Mouse (Mus musculus): ENCODE data around the gene Olfr1387. TPM values are rescaled to one million over a fixed set of nuclear protein-coding genes. Genes with fewer than 3 reads are reported as not detected.
"Not testable (repeated sequence)": the region's sequence is repeated elsewhere in the genome, so short reads cannot be mapped to it uniquely, and the experiment has no call there.

Olfr1387 gene
- 0.23 TPM in 1 of 2 replicates, not detected in the other for polyA plus RNA-seq (2015; fragmentation: Nextera tagmentation; extraction: Ambion mirVana)

- Histone ChIP-seq H3K9me3 (replicated peaks) (no peaks in the 10 kb centered on the region), H3K4me1 (no peaks in the 10 kb centered on the region), H3K4me3 (replicated peaks) (no peak within 1 kb of the TSS), H3K4me2 (replicated peaks) (no peak within 1 kb of the TSS), H3K9ac (no peak within 1 kb of the TSS), H3K27me3 (no peaks in the 10 kb centered on the region), H3K36me3 (no peaks in the 10 kb centered on the region), H3K27ac (replicated peaks) (no peak within 1 kb of the TSS)
- WGBS = 70% methylated on average over 1 of the region's 1 CpGs
- ATAC-seq (ENCODE audit: insufficient number of reproducible peaks, low FRiP score, low TSS enrichment, low read depth) = no peak
Observed at GRCm38 (mm10) chr11:49455043-49455442, at the start of gene Olfr1387. Gene Olfr1387, plus strand, starts transcription at chr11:49455343.

- Histone ChIP-seq H3K27ac (replicated peaks) (no peak overlapping the region), H3K27me3 (no peaks in the 10 kb centered on the region)
Observed at GRCm38 (mm10) chr11:49406784-49407183, 48.4 kb upstream of the Olfr1387 start.

GRCm38 (mm10) chr11:49410540-49410939 is 44.6 kb upstream of the Olfr1387 start:
- no peak overlapping the region for H3K27ac ChIP-seq (replicated peaks)
- no peak overlapping the region for H3K4me3 ChIP-seq (replicated peaks)
- no peak overlapping the region for H3K4me2 ChIP-seq (replicated peaks)
- WGBS = 31% methylated on average over 1 of the region's 1 CpGs
- H3K9ac ChIP-seq = no peak overlapping the region
- H3K36me3 ChIP-seq = no peaks in the 10 kb centered on the region
- H3K9me3 ChIP-seq (replicated peaks) = no peaks in the 10 kb centered on the region
- no peaks in the 10 kb centered on the region for H3K27me3 ChIP-seq
- ATAC-seq (ENCODE audit: insufficient number of reproducible peaks, low FRiP score, low TSS enrichment, low read depth) = no peak
- H3K4me1 ChIP-seq = no peaks in the 10 kb centered on the region

More at GRCm38 (mm10) chr11:49406784-49407183, 48.4 kb upstream of the Olfr1387 start:
- Histone ChIP-seq H3K4me1 (no peaks in the 10 kb centered on the region), H3K4me2 (replicated peaks) (no peak overlapping the region), H3K9ac (no peak overlapping the region), H3K9me3 (replicated peaks) (no peaks in the 10 kb centered on the region), H3K36me3 (no peaks in the 10 kb centered on the region), H3K4me3 (replicated peaks) (no peak overlapping the region)
- ATAC-seq (ENCODE audit: insufficient number of reproducible peaks, low FRiP score, low TSS enrichment, low read depth) = no peak
- WGBS = 69% methylated on average over 3 of the region's 3 CpGs

- no peak for ATAC-seq (ENCODE audit: insufficient number of reproducible peaks, low FRiP score, low TSS enrichment, low read depth)
Observed at GRCm38 (mm10) chr11:49422767-49423166, 32.4 kb upstream of the Olfr1387 start, which contains the start of gene Olfr1389. Gene Olfr1389, plus strand, starts transcription at chr11:49423067.

GRCm38 (mm10) chr11:49425257-49425927 is 29.8 kb upstream of the Olfr1387 start:
- Histone ChIP-seq H3K27ac (replicated peaks) (no peak overlapping the region), H3K27me3 (no peaks in the 10 kb centered on the region), H3K36me3 (no peaks in the 10 kb centered on the region), H3K4me2 (replicated peaks) (no peak overlapping the region), H3K9me3 (replicated peaks) (no peaks in the 10 kb centered on the region), H3K9ac (no peak overlapping the region), H3K4me1 (no peaks in the 10 kb centered on the region), H3K4me3 (replicated peaks) (no peak overlapping the region)
- 86% methylated on average over 1 of the region's 1 CpGs for WGBS
- no peak for ATAC-seq (ENCODE audit: insufficient number of reproducible peaks, low FRiP score, low TSS enrichment, low read depth)

More at GRCm38 (mm10) chr11:49422767-49423166, 32.4 kb upstream of the Olfr1387 start, which contains the start of gene Olfr1389:
- Histone ChIP-seq H3K27ac (replicated peaks) (no peak within 1 kb of the TSS), H3K36me3 (no peaks in the 10 kb centered on the region), H3K9me3 (replicated peaks) (no peaks in the 10 kb centered on the region), H3K4me2 (replicated peaks) (no peak within 1 kb of the TSS), H3K4me3 (replicated peaks) (no peak within 1 kb of the TSS), H3K27me3 (no peaks in the 10 kb centered on the region), H3K4me1 (no peaks in the 10 kb centered on the region), H3K9ac (no peak within 1 kb of the TSS)
- 87% methylated on average over 2 of the region's 2 CpGs for WGBS

GRCm38 (mm10) chr11:49429641-49430040 is 25.5 kb upstream of the Olfr1387 start:
- ATAC-seq (ENCODE audit: insufficient number of reproducible peaks, low FRiP score, low TSS enrichment, low read depth) = no peak
- Histone ChIP-seq H3K27ac (replicated peaks) (no peak overlapping the region), H3K4me3 (replicated peaks) (no peak overlapping the region), H3K27me3 (no peaks in the 10 kb centered on the region), H3K4me2 (replicated peaks) (no peak overlapping the region), H3K9me3 (replicated peaks) (no peaks in the 10 kb centered on the region), H3K9ac (no peak overlapping the region), H3K36me3 (no peaks in the 10 kb centered on the region), H3K4me1 (no peaks in the 10 kb centered on the region)
- WGBS = 93% methylated on average over 2 of the region's 2 CpGs

- no peaks in the 10 kb centered on the region for H3K36me3 ChIP-seq
- no peak within 1 kb of the TSS for H3K4me3 ChIP-seq (replicated peaks)
- no peak within 1 kb of the TSS for H3K9ac ChIP-seq
- H3K27me3 ChIP-seq = no peaks in the 10 kb centered on the region
- WGBS = 58% methylated on average over 3 of the region's 3 CpGs
- no peak within 1 kb of the TSS for H3K27ac ChIP-seq (replicated peaks)
- no peak for ATAC-seq (ENCODE audit: insufficient number of reproducible peaks, low FRiP score, low TSS enrichment, low read depth)
- H3K4me1 ChIP-seq = no peaks in the 10 kb centered on the region
- H3K9me3 ChIP-seq (replicated peaks) = no peaks in the 10 kb centered on the region
- H3K4me2 ChIP-seq (replicated peaks) = no peak within 1 kb of the TSS
Observed at GRCm38 (mm10) chr11:49436411-49436810, 18.7 kb upstream of the Olfr1387 start, which contains the start of gene Olfr1388. Gene Olfr1388, plus strand, starts transcription at chr11:49436624.

GRCm38 (mm10) chr11:49464746-49465145 is 9.6 kb downstream of the Olfr1387 start, which contains the start of gene Olfr1386:
Gene Olfr1386, plus strand, starts transcription at chr11:49465046.
- not testable (repeated sequence) for H3K9me3 ChIP-seq (replicated peaks); H3K4me3 ChIP-seq (replicated peaks); H3K9ac ChIP-seq; ATAC-seq (ENCODE audit: insufficient number of reproducible peaks, low FRiP score, low TSS enrichment, low read depth); H3K4me2 ChIP-seq (replicated peaks); H3K36me3 ChIP-seq; H3K4me1 ChIP-seq; H3K27ac ChIP-seq (replicated peaks); H3K27me3 ChIP-seq
- 81% methylated on average over 3 of the region's 3 CpGs for WGBS

- Histone ChIP-seq H3K36me3 (no peaks in the 10 kb centered on the region), H3K4me2 (replicated peaks) (no peak overlapping the region), H3K4me3 (replicated peaks) (no peak overlapping the region), H3K4me1 (no peaks in the 10 kb centered on the region), H3K27me3 (no peaks in the 10 kb centered on the region), H3K9me3 (replicated peaks) (no peaks in the 10 kb centered on the region), H3K27ac (replicated peaks) (no peak overlapping the region), H3K9ac (no peak overlapping the region)
- ATAC-seq (ENCODE audit: insufficient number of reproducible peaks, low FRiP score, low TSS enrichment, low read depth) = no peak
- WGBS = 51% methylated on average over 4 of the region's 4 CpGs
Observed at GRCm38 (mm10) chr11:49485973-49486372, 30.8 kb downstream of the Olfr1387 start.

GRCm38 (mm10) chr11:49488770-49489169 is 33.6 kb downstream of the Olfr1387 start, which contains the start of gene Olfr1385:
Gene Olfr1385, plus strand, starts transcription at chr11:49489070.
- H3K4me3 ChIP-seq (replicated peaks); H3K4me2 ChIP-seq (replicated peaks); H3K27ac ChIP-seq (replicated peaks); H3K9ac ChIP-seq; H3K36me3 ChIP-seq; ATAC-seq (ENCODE audit: insufficient number of reproducible peaks, low FRiP score, low TSS enrichment, low read depth); H3K9me3 ChIP-seq (replicated peaks); H3K4me1 ChIP-seq; H3K27me3 ChIP-seq: not testable (repeated sequence)
- 55% methylated on average over 1 of the region's 1 CpGs for WGBS

All from embryonic facial prominence, embryonic 15.5 days (tissue).